Mouse (Mus musculus) layer of hippocampus, adult 8-10 months (tissue): Measurements from ENCODE around the gene Ccdc157. TPM values are rescaled to one million over a fixed set of nuclear protein-coding genes. Genes with fewer than 3 reads are reported as not detected.

ENCODE experiments used
- DNase-seq, 2 experiments: peaks; one replicate each; pipeline ENCODE4 v3.0.0; 2022; ENCODE audit warnings: low spot score in 2 of 2
- microRNA-seq, 2 experiments: library from miRNA; unstranded; fragments of <30 nt; microRNA quantifications; one replicate each; pipeline ENCODE4 v1.2.0; 2022
- total RNA-seq, 4 experiments: library from RNA; stranded (reverse); gene quantifications; 2 replicates each; pipeline ENCODE4 v1.2.4; 2022

The Ccdc157 gene
- total RNA-seq, 4 experiments from 2014 or later: 13.8 to 18.5 (median 15.4) TPM

DNA sequence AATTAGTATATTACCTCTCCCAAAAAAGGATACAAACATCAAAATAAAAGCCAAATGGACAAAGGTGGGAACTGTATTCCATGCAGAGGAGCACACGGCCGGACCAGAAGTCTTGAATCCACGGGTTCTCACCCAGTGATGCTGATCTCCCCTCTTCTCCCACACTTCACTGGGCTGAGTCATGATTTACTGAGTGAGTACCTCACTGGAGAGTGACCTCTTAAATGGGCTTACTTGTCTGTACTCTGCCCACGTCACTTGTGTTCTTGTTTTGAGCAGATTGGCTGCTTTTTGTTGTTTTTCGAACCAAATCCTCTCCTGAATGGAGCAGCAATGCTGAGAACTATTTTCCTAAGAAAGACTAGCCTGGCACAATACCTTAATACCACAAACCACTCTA is 55.1 kb downstream of the Ccdc157 start:
- DNase-seq: no peak

DNA sequence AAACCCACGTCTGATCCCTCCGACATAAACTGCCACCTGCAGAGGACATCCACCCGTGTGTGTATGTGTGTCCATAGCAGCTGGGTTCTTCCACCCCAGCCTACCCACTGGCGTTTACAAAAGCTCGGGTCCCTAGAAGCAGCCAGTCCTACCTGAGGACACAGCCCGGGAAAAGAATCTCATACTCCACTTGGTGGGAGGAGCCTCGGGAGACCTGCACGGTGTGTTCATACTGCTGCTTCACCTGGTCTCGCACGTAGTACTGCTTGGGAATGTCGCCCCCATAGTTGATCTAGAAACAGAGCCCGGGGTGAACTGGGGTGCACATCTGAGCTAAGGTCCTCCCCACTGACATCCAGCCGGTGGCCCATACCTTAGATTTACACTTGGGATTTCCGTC is 56.6 kb downstream of the Ccdc157 start:
- no peak for DNase-seq

- no peak for DNase-seq
These were observed 58.2 kb downstream of the Ccdc157 start for GRCm38 (mm10) chr11:4101851-4102250.

DNA sequence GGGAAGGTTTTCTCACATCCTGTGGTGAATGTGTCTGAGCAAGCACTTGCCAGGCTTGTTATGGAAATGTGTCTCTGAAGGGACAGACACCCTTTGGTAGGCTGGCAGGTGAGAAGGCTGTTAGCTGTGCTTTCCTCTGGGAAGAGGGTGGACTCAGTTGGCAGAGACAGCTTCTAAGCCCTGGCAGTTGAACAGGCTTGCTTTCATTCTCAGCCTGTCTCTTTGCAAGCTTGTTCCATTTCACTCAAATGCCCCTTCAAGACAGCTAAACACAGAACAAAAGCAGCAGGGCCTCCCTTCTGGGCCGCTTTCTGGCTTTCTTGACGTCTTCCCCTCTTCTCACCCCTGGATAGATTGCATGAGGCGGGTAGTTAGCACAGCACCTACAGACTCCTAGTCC is 60.6 kb downstream of the Ccdc157 start:
- no peak for DNase-seq

- DNase-seq: no peak
These were observed 61.3 kb downstream of the Ccdc157 start for GRCm38 (mm10) chr11:4098816-4099215.

DNA sequence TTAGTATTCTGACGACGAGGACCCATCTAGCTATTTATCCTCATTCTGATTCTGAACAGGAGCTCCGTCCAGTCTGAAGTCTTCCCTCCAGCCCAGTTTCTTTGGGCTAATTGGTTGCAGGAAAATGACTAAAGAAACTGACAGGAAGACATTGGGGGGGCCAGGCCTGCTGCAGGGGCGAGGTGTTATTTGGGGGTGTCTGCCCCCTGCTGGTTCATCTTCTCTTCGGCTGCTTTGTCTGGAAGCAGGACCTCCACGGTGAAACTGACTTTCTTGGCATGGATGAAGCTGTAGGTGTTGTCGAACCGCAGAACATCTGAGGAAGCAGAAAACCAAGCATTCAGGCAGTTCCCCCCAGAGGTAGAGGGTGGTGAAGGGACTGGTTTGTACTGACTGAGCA is 62.0 kb downstream of the Ccdc157 start:
- DNase-seq: no peak

- no peak for DNase-seq
These were observed 62.9 kb downstream of the Ccdc157 start for GRCm38 (mm10) chr11:4097091-4097621.

- DNase-seq: peak; percentile 98 to 99
These were observed 63.8 kb downstream of the Ccdc157 start for GRCm38 (mm10) chr11:4096054-4096984.

DNA sequence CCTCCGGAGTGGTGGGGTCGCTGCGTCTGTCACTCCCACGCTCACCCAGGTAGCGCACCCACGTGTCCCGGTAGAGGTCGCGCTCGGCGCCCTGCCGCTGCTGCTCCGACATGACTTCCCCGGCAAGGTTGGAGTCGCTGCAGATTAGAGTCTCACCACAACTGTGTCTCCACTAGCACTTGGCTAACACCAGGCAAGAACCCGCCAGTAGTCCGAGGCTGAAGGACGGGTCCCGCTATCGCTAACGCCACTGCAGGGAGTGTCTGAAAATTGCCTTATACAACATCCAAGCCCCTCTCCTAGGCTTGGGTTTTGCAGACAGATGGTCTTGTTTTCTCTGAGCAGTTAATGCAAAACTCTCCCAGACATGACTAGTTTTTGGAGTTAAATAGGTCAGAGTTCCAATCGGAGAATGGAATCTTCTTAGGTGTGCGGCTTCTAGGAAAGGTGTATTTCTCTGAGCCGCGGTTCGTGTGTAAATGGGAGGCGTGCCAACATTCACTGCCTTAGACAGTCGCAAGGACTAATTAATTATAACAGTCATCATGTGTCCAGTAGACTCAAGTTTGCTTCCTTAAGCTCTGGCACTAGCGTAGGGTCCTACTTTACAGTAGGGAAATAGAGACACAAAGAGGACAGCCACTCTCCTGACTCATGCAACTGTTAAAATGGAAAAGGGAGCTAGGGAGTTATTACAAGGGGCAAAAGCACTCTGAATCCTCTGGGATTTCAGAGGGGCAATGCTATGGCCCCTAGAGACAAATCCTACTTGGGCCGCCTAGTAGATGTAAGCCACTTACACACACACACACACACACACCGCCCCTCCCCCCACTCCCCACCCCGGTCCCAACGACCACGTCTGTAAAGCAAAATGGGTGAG is 64.7 kb downstream of the Ccdc157 start, which contains the start of gene Mtfp1:
TSS of gene Mtfp1 (minus strand) at position 275 of the 883 bp plus-strand sequence.
- peak in 1 of 2 experiments; percentile 75 for DNase-seq

- peak in 1 of 2 experiments; percentile 80 for DNase-seq
These were observed 65.5 kb downstream of the Ccdc157 start for GRCm38 (mm10) chr11:4094378-4095170.

- DNase-seq: no peak
These were observed 66.4 kb downstream of the Ccdc157 start for GRCm38 (mm10) chr11:4093459-4094377.

Small RNA genes within 50 kb of the gene (microRNA-seq; reads per million reads assigned to microRNA genes)
- gene Mir3060: 2.2 to 2.5 reads per million in 2 experiments

Other genes with a start within 250 kb of the Ccdc157 start
- 10 to 100 TPM; 15.0 to 19.8 (median 16.9) TPM for gene Slc35e4, start 245.6 kb downstream of the Ccdc157 start, total RNA-seq
- 10 to 100 TPM; 14.5 to 50.2 (median 26.1) TPM for gene Tcn2, start 228.1 kb downstream of the Ccdc157 start, total RNA-seq
- gene Pes1, start 196.3 kb downstream of the Ccdc157 start, total RNA-seq: 10 to 100 TPM; 36.4 to 50.9 (median 43.0) TPM
- under 1 TPM in 2 of 4 experiments, not detected in 2; 0.36 to 0.72 TPM for gene 4930556J24Rik, start 183.5 kb downstream of the Ccdc157 start, total RNA-seq
- 10 to 100 TPM in 3 of 4 experiments, 1 to 10 TPM in 1; 9.3 to 10.9 (median 10.6) TPM for gene Gal3st1, start 176.7 kb downstream of the Ccdc157 start, total RNA-seq
- under 1 TPM; 0.25 to 0.76 (median 0.52) TPM for gene Sec14l4, start 128.8 kb downstream of the Ccdc157 start, total RNA-seq
- 1 to 10 TPM; 1.4 to 2.9 (median 1.9) TPM for gene Sec14l3, start 95.5 kb downstream of the Ccdc157 start, total RNA-seq
- gene Mtfp1, start 64.8 kb downstream of the Ccdc157 start, total RNA-seq: 100 to 1,000 TPM in 2 of 4 experiments, 10 to 100 TPM in 2; 93.7 to 108 (median 102) TPM
- gene Sec14l2, start 36.9 kb downstream of the Ccdc157 start, total RNA-seq: 10 to 100 TPM; 52.3 to 62.7 (median 57.1) TPM
- gene Rnf215, start 25.1 kb downstream of the Ccdc157 start, total RNA-seq: 10 to 100 TPM; 32.4 to 36.4 (median 35.0) TPM
- 10 to 100 TPM; 57.6 to 66.7 (median 63.6) TPM for gene Sf3a1, start 57 bp upstream of the Ccdc157 start, total RNA-seq
- gene Tbc1d10a, start 26.5 kb upstream of the Ccdc157 start, total RNA-seq: 10 to 100 TPM; 26.7 to 31.7 (median 28.8) TPM
- gene Castor1, start 57.9 kb upstream of the Ccdc157 start, total RNA-seq: 1 to 10 TPM; 3.1 to 5.8 (median 4.9) TPM
- under 1 TPM in 2 of 4 experiments, not detected in 2; 0.65 to 0.93 TPM for gene Osm, start 76.1 kb upstream of the Ccdc157 start, total RNA-seq
- 1 to 10 TPM in 3 of 4 experiments, under 1 TPM in 1; 0.71 to 2.8 (median 1.6) TPM for gene Lif, start 97.3 kb upstream of the Ccdc157 start, total RNA-seq